Mouse (Mus musculus) liver, adult 2 months (tissue): ENCODE results near the gene Hid1.

Source experiments
- CTCF ChIP-seq: fragments of 200-500 bp; IDR thresholded peaks from 2 replicates; pipeline ENCODE4 v1.5.1; 2011; ENCODE audit warnings: low read depth, low read length, control low read depth
- POLR2A ChIP-seq: fragments of 200-500 bp; IDR thresholded peaks from 2 replicates; pipeline ENCODE4 v1.6.1; 2011; ENCODE audit warnings: low read length, control low read depth; ENCODE audit not compliant: insufficient read depth; ENCODE audit errors: extremely low read depth

DNA sequence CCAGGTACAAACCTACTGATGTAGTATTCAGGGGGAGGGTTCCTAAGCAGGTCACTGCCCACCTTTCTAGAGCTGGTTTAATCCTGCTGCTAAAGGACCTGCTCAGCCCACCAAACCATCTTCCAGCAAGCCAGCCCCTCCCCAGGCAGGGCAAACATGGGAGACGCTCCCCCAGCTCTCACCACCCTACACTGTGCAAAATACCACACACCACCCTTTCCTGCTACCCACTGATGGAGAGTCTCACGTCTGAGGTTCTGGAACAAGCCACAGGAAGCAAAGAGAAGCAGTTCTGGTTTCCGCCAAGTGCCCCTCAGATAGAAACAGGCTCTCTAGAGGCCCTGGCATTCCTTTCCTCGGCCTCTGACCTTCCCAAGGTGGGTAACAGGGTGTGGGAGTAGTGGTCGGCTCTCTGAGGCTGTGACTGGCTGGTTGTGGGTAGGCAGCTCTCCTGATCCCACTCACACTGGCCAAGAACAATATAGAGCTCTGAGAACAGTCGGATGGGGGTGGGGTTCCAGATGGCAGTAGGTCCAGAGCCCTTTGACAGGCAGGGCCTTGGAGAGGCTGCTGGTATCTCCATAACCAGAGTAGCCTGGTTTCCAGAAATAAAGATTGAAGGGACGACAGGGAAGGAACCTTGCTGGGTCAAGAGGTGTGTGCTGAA, 1.4 kb downstream of the Hid1 start:
- TF ChIP-seq POLR2A, result no peak
- TF ChIP-seq CTCF, result no peak
